Mouse (Mus musculus): ENCODE results near the gene Ccdc138. TPM values are rescaled to one million over a fixed set of nuclear protein-coding genes. Genes with fewer than 3 reads are reported as not detected.
A peak's percentile ranks its signal among the peaks of the same experiment; 100 is the strongest.
"Not testable (repeated sequence)": the region's sequence is repeated elsewhere in the genome, so short reads cannot be mapped to it uniquely, and the experiment has no call there.

The Ccdc138 gene
- total RNA-seq (2021), result 1 to 10 TPM; 4.8 to 4.9 TPM
- long read RNA-seq, experiment 1, partial matches to known transcripts, result 2 of 7 reads
- long read RNA-seq, experiment 1, other reads (novel, unspliced or antisense), result 3 of 7 reads
- long read RNA-seq, experiment 2, partial matches to known transcripts, result 2 of 7 reads
- long read RNA-seq, experiment 2, other reads (novel, unspliced or antisense), result 3 of 7 reads

DNA sequence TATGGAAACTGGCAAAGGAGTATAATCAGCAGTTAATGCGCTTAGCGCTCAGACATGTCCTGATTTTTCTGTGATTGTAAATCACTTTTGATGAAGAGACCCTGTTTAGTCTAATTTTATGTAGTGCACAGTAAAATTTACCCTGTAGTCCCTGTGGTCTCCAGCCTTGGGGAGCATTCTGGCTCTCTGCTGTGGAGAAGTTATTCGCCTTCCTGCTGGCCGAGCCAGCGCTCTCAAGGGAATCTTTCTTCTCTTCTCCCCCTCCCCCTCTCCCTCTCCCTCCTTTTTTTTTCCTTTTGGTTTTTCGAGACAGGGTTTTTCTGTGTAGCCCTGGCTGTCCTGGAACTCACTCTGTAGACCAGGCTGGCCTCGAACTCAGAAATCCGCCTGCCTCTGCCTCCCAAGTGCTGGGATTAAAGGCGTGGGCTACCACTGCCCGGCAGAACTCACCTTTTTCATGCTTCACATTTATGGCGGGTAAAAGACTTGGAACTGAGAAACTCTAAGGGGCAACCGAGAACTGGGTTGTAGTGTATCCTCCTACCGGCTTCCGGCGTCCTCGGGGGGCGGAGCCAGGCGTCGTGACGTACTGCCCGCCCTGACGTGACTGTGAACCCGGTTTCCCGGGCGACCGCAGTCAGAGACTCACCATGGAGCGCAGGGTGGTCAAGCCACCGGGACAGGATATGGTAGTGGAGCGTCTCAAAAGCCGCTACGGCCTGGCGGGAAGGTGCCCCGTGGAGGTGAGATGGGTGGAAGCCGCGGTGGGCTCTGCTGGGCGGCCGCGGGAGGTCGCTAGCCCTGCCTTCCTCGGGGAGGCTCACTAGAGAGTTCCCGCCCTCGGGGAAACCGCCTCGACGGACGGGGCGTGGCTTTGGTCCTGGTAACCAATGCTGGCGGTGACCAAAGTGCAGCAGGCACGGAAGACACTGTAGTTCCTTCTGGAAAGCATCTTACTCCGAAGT is at the start of gene Ccdc138:
Gene Ccdc138, plus strand, starts transcription at position 629 of the 965 bp plus-strand sequence.
- peak; percentile 81 to 90 for DNase-seq (ENCODE audit: low spot score in 2 of 2)

DNA sequence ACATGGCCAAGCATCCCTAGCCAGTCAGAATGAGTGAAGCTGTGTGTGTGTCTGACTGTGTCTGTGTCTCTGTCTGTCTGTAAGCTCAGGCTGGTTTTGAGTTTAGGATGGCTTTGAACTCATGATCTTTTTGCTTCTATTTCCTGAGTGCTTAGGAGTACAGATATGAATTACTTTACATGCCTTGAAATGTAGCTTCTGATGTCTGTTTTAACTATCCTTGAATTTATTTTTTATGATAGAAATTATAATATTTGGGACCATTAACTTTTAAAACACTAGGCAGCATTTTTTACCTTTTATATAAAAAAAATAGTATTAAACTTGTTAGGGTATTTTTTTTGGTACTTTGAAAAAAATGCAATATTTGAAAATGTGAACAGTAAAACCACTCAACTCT is 46.2 kb upstream of the Ccdc138 start:
- no peak for DNase-seq (ENCODE audit: low spot score in 2 of 2)

DNA sequence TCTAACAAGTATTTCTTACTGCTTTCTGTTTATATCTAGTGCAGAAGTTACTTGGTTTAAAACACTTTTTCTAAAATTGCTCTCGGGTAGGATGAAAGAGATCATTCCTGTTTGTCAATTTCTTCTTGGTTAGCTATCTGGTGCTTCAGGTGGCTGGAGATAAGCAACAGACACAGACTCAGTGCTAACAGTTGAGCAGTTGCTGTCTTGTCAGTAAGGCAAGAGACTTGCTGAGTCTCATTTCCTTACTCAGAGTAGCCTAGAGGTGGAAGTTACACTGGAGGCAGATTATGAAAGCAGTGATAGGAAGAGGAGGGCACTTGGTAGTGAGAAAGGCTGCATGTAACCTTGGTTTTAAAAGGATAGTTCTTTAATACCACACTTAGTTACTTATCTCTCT is 45.6 kb upstream of the Ccdc138 start:
- DNase-seq (ENCODE audit: low spot score in 2 of 2), result no peak

DNA sequence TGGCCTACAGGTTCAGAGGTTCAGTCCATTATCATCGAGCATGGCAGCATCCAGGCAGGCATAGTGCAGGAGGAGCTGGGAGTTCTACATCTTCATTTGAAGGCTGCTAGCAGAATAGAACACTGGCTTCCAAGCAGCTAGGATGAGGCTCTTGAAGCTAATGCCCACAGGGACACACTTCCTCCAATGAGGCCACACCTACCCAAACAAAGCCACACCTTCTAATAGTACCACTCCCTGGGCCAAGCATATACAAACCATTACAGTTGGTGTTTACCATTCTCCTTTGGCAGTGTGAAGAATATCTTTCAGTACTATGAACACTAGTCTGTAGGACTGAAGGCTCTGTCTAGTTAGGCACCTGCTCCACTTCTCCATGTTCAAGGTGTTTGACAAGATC is 37.9 kb upstream of the Ccdc138 start:
- DNase-seq (ENCODE audit: low spot score in 2 of 2), result no peak

GRCm38 (mm10) chr10:58477086-58477755 is 20.5 kb upstream of the Ccdc138 start:
- DNase-seq (ENCODE audit: low spot score in 2 of 2), result no peak

GRCm38 (mm10) chr10:58478071-58478578 is 19.6 kb upstream of the Ccdc138 start:
- no peak for DNase-seq (ENCODE audit: low spot score in 2 of 2)

GRCm38 (mm10) chr10:58479954-58480490 is 17.7 kb upstream of the Ccdc138 start:
- DNase-seq (ENCODE audit: low spot score in 2 of 2), result no peak

- DNase-seq (ENCODE audit: low spot score in 2 of 2), result no peak
These were observed 6.7 kb upstream of the Ccdc138 start for GRCm38 (mm10) chr10:58491031-58491430.

- DNase-seq (ENCODE audit: low spot score in 2 of 2), result no peak
These were observed 2.1 kb upstream of the Ccdc138 start for GRCm38 (mm10) chr10:58495637-58496036.

DNA sequence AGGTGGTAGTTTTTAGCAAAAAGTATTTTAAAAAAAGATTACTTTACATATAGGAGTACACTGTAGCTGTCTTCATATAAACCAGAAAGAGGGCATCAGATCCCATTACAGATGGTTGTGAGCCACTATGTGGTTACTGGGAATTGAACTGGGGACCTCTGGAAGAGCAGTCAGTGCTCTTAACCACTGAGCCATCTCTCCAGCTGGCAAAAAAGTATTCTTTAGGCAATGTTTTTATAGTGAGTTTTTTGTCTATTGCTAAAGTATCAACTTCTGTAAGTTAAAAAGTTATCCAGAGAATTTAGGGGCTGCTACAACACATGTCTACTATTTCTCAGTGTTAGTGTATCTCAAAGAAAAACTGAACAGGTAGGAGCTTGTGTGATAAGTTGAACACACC is 1.0 kb upstream of the Ccdc138 start:
- no peak for DNase-seq (ENCODE audit: low spot score in 2 of 2)

- no peak for DNase-seq (ENCODE audit: low spot score in 2 of 2)
These were observed 768 bp downstream of the Ccdc138 start for GRCm38 (mm10) chr10:58498516-58498915.

- DNase-seq (ENCODE audit: low spot score in 2 of 2), result no peak
These were observed 31.6 kb downstream of the Ccdc138 start for GRCm38 (mm10) chr10:58529358-58529757.

DNA sequence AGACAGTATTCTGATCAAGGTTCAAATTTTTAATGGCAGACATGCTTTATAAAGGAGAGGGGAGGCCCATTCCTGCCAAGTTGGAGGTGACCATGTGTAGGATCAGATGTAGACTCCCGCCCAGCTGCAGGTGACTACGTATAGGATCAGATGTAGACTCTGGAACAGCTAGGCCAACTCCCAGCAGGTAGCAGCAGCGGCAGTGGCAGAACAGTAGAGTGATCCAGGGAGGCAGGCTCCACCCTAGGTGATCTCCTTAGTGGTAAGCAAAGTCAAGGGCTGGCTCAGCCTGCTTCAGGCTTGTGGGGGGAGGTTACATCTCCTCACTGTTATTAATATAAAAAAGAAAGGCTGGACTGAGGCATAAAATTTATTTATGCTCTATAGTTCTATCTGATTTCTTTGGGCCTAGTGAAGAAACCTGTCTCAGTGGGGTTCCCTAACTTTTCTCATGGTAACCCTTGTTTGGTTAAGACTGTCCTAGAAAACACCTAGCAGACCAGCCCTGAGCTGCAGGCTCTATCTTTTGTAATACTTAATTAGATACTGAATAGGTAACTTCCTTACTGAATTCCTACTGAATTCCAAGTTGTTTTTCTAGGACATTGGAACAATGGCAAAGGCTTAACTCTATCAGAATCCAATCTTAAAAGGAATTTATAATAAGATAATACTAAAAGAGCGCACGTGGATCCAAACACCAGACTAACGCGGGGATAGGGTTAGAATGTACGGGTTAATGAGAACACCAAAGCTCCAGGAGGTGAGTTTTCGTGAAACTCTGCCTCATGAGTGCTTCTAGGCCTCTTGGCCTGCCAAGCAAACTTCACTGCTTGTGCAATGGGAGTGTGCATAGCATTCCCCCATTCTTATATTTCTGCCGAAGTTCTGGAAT is 33.4 kb downstream of the Ccdc138 start:
- DNase-seq (ENCODE audit: low spot score in 2 of 2), result no peak

DNA sequence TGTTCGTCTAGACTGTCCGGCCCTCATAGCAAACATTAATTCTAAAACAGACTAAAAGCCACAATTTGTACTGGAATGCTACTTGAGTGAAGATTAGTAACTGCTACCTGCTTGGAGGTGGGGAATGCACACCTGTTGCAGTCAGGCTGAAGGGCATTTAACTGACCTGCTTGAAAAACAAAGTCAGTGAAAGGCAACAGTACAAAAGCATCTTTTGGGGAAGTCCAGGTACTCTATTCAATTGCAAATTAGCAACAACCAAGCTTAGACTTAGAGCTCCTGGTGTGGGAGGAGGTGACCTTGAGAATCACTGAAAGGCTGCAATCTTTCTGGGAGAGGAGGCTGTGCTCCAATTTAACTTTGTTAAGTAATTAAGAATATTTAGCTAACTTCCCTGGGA is 34.4 kb downstream of the Ccdc138 start:
- no peak for DNase-seq (ENCODE audit: low spot score in 2 of 2)

DNA sequence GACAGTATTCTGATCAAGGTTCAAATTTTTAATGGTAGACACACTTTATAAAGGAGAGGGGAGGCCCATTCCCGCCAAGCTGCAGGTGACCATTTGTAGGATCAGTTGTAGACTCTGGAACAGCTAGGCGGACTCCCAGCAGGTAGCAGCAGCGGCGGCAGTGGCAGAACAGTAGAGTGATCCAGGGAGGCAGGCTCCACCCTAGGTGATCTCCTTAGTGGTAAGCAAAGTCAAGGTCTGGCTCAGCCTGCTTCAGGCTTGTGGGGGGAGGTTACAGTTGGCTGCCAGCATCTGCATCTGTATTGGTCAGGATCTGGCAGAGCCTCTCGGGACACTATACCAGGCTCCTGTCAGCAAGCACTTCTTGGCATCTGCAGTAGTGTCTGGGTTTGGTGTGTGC is 38.5 kb downstream of the Ccdc138 start:
- not testable (repeated sequence) for DNase-seq (ENCODE audit: low spot score in 2 of 2)

GRCm38 (mm10) chr10:58540613-58541012 is 42.9 kb downstream of the Ccdc138 start:
- DNase-seq (ENCODE audit: low spot score in 2 of 2), result no peak

DNA sequence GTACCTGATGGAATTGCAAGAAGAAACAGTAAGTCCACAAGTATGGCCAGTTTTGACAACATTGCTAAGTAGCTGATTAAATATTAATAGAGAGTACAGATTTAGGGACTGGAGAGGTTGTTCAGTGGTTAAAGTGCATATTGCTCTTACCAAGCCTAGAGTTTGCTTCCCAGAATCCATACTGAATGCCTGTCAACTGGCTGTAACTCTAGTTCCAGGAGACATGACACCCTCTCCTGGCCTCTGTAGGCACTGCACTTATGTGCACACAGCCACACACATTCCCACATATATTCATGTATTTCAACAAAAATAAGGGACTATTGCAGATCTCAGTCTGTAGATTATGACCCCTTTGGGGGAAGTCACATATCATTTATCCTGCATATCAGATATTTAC is 51.0 kb downstream of the Ccdc138 start:
- no peak for DNase-seq (ENCODE audit: low spot score in 2 of 2)

DNA sequence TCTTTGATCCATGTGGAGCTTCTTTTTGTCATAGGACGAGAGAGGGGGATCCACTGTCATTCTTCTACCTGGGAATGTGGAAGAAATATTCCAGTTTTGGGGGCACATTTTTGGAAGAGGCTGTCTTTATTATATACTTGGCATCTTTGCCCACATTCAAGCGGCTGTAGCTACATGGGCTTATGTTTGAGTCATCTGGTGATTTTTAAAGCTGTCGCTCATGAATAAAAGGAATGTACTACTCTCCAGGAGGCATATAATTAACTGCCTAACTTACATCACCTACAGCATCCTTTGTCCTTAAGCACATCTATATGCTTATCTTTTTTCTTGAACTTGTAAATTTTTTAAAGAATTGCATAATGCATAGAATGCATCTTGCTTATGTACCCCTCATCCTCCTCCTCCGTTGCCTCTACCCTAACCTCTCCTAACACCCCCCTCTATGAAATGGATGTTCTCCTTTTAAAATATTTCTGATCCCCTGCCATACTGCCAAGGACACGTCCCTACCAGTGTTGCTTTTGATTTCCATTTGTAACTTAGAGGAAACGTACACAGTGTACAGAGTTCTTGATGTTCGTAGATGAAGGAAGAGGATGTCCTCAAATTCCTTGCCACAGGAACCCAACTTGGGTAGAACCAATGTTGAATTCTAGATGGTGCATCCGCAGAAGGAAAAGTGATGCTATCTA is 57.1 kb downstream of the Ccdc138 start:
- no peak for DNase-seq (ENCODE audit: low spot score in 2 of 2)

GRCm38 (mm10) chr10:58559098-58559497 is 61.4 kb downstream of the Ccdc138 start:
- no peak for DNase-seq (ENCODE audit: low spot score in 2 of 2)

DNA sequence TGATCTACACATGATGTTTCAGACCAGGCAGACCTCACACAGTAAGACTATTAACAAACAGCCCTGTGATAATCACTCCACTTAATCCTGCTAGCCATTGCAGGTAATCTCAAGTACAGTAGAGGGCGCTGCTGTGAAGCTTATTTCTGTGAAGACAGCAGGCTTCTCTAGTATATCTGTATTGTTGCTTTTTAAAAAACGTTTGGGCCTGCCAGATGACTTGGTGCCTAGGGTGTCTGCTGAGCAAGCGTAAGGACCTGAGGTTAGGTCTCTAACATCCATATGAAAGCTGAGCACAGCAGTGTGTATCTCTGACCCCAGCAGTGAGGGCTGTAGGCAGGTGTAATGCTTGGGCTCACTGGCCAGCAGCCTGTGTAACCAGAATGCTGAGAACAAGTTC is 62.2 kb downstream of the Ccdc138 start:
- DNase-seq (ENCODE audit: low spot score in 2 of 2), result no peak

Measured in adrenal gland, postnatal 4 days (tissue).